Mouse (Mus musculus): Measurements from ENCODE around the gene Abcc1. TPM values are rescaled to one million over a fixed set of nuclear protein-coding genes. Genes with fewer than 3 reads are reported as not detected.

Gene Abcc1
- total RNA-seq, 2 experiments from 2014 or later, result 22.5 to 23.7 TPM

- DNase-seq (ENCODE audit: low spot score), result no peak
Measured at GRCm38 (mm10) chr16:14375942-14376341, 14.6 kb downstream of the Abcc1 start.

GRCm38 (mm10) chr16:14376352-14376751, 15.0 kb downstream of the Abcc1 start:
- no peak for DNase-seq (ENCODE audit: low spot score)

- DNase-seq (ENCODE audit: low spot score), result peak; percentile 82
Measured at GRCm38 (mm10) chr16:14377321-14377720, 16.0 kb downstream of the Abcc1 start.

GRCm38 (mm10) chr16:14378654-14379053, 17.3 kb downstream of the Abcc1 start:
- DNase-seq (ENCODE audit: low spot score), result no peak

- no peak for DNase-seq (ENCODE audit: low spot score)
Measured at GRCm38 (mm10) chr16:14379888-14380287, 18.5 kb downstream of the Abcc1 start.

- peak; percentile 69 for DNase-seq (ENCODE audit: low spot score)
Measured at GRCm38 (mm10) chr16:14381061-14381665, 19.8 kb downstream of the Abcc1 start.

- no peak for DNase-seq (ENCODE audit: low spot score)
Measured at GRCm38 (mm10) chr16:14399303-14399702, 37.9 kb downstream of the Abcc1 start.

- DNase-seq (ENCODE audit: low spot score), result no peak
Measured at GRCm38 (mm10) chr16:14403507-14403906, 42.1 kb downstream of the Abcc1 start.

- DNase-seq (ENCODE audit: low spot score), result no peak
Measured at GRCm38 (mm10) chr16:14405636-14406035, 44.3 kb downstream of the Abcc1 start.

- DNase-seq (ENCODE audit: low spot score), result no peak
Measured at GRCm38 (mm10) chr16:14409124-14409523, 47.8 kb downstream of the Abcc1 start.

GRCm38 (mm10) chr16:14409776-14410175, 48.4 kb downstream of the Abcc1 start:
- no peak for DNase-seq (ENCODE audit: low spot score)

GRCm38 (mm10) chr16:14410611-14411010, 49.3 kb downstream of the Abcc1 start:
- no peak for DNase-seq (ENCODE audit: low spot score)

GRCm38 (mm10) chr16:14411156-14411555, 49.8 kb downstream of the Abcc1 start:
- no peak for DNase-seq (ENCODE audit: low spot score)

- DNase-seq (ENCODE audit: low spot score), result no peak
Measured at GRCm38 (mm10) chr16:14412551-14412950, 51.2 kb downstream of the Abcc1 start.

- no peak for DNase-seq (ENCODE audit: low spot score)
Measured at GRCm38 (mm10) chr16:14415206-14415605, 53.8 kb downstream of the Abcc1 start.

GRCm38 (mm10) chr16:14416957-14417618, 55.7 kb downstream of the Abcc1 start:
- no peak for DNase-seq (ENCODE audit: low spot score)

- no peak for DNase-seq (ENCODE audit: low spot score)
Measured at GRCm38 (mm10) chr16:14420496-14421132, 59.3 kb downstream of the Abcc1 start.

- DNase-seq (ENCODE audit: low spot score), result no peak
Measured at GRCm38 (mm10) chr16:14422081-14422480, 60.7 kb downstream of the Abcc1 start.

GRCm38 (mm10) chr16:14429371-14429770, 68.0 kb downstream of the Abcc1 start:
- no peak for DNase-seq (ENCODE audit: low spot score)

- no peak for DNase-seq (ENCODE audit: low spot score)
Measured at GRCm38 (mm10) chr16:14432996-14433395, 71.6 kb downstream of the Abcc1 start.

- DNase-seq (ENCODE audit: low spot score), result no peak
Measured at GRCm38 (mm10) chr16:14435526-14435925, 74.2 kb downstream of the Abcc1 start.

- DNase-seq (ENCODE audit: low spot score), result no peak
Measured at GRCm38 (mm10) chr16:14437446-14437982, 76.2 kb downstream of the Abcc1 start.

- DNase-seq (ENCODE audit: low spot score), result no peak
Measured at GRCm38 (mm10) chr16:14438561-14438960, 77.2 kb downstream of the Abcc1 start.
